Mouse (Mus musculus): ENCODE results near the gene Syt2.

The Syt2 gene

DNA sequence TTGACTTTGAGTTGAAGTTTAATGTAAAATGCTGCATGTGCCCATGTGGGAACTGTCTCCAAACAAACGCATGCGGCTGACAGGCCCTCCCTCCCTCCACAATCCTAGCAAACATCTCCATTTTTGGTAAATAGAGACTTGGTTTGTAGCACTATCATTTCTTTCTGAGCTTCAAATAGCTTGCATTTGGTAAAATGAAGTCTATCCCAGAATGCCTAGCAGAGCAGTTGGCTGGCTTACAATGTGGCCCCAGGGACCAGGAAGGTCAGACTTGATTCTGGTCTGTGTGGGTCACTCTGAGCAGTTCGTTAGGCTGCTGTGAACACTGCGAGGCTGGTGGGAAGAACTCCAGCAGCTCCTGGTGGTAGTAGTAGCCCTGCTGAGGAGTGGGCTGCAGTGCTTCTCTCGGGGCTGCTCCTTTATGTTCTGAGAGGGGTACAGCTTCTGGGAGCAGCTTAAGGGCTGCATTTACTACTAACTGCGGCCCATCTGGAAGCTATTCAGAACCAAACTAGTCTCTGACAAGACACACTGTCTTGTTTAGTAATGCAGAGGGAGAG, 128.3 kb downstream of the Syt2 start:
- peak; percentile 40 for DNase-seq (ENCODE audit: low spot score)

DNA sequence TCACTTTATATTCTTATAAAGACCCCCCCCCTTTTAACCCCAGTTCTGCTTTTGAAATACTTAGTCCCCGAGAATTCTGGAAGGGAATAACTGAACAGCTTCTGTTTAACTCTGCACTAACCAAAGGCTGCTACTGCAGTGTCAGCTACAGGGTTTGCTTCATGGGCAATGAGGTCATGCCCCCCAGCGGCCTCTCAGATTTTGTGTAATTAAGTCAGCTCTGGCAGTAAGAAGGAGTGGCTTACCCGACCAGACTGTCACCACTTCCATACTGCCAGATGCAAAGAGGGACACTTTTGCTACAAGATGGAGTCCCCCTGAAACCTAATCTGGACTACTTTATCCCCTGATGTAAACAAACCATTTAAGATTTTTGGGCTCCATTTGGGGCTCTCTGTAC, 129.2 kb downstream of the Syt2 start:
- DNase-seq (ENCODE audit: low spot score), result peak; percentile 59

DNA sequence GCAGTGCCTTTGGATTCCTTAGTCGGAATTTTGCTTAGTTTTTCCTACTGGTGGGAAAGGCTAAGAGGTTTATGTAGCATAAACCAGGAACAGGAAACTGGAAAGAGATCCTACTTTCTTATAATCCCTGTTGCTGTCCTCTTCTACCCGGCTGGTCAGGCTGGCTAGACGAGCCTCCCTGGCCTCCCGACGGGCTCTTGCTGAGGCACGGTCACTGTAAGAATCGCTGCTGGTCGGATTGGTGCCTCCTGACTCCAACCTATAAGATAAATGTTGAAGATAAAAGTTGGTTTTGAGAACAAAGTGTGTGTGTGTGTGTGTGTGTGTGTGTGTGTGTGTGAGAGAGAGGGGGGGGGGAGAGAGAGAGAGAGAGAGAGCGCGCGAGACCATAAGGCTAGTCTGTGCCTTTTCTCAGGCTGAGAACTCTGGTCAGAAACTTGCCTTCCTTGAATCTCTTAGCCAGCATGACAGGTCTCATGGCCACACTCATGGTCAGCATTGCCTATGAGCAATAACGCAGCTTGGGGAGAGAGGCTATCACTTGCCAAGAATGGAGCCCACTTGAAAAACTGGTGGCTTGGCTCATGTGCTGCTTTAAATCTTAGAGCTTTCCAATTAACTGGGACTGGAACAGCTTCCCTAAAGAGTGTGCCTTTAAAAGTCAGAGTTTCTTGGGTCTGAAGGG, 130.9 kb downstream of the Syt2 start:
- no peak for DNase-seq (ENCODE audit: low spot score)

DNA sequence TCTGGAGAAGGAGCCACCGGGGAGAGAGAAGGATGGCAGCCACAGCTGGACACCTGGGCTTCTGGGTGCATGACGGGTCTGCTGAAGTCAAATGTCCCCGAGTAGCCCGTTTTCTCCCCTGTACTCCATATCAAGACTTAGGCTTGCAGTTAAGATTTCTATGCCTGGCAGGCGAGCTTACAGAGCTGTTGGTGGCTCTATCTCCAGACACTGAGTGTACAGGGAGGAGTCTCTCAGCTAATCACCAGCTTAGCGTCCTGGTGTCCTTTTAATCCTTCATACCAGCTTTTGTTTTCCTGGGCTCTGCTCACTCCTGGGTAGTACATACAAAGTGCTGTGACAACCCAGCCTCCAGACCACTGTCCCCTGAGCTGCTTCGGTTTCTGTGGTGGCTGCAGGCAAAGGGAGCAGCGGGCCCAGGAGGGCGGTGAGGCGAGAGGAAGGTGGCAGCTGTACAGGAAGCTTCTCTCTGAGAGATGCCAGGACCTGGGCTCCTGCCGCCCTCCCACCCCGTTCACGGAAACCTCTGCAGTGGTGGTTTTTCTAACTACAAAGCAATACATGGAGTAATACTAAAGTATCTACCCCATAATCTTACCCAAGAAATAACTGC, 131.6 kb downstream of the Syt2 start:
- DNase-seq (ENCODE audit: low spot score), result no peak

DNA sequence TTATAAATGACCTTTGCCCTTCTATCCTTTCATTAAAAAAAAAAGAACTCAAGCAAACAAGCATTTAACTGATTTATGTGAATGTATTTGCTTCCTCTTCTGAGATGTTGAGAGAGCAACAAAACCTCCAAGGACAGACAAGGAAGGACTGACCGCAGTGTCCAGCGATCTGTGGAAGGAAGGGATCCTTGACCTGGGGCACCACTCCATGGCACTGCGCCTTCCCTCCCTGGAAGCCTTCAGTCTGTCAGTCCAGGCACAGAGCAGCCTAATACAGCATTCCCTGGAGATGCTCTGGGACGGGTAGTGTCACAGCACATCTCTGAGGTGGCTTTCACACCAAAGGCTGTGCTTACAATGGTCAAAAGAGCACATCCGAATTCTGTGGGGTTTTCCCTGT, 136.3 kb downstream of the Syt2 start:
- no peak for DNase-seq (ENCODE audit: low spot score)

DNA sequence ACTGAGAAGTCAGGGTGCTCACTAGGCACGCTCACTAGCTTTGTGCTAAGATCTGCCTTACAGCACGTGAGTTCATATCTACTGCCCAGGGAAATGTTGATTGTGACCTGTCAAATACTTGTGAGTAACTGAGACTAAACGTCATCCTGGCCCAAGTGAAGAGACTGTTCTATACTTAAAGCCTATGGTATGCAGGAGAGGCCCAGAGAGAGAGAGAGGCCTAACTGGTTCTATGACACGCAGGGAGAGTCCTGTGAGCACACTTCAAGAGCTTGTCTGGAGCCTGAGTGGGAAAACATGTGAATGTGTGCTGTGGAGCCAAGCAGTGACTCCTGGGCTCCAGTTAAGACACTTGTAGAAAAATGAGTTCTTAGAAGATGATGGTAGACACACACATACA, 137.5 kb downstream of the Syt2 start:
- no peak for DNase-seq (ENCODE audit: low spot score)

DNA sequence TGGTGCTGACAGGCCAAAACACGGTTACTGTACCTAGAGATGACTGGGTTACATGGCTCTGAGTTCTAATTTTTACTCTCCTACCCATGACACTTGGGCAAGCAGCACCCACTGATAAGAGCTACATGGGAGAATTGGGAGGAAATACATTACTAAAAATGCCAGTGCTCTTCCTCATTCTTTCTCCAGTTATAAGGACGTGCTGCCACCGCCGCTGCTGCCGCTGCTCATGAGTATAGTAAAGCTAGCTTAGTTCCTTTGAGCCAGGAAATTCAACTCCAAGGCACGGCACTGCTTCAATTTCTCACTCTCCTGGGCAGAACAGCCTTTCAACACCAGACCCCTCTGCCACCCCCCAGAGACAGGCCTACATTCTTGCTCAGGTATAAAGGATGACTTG, 138.0 kb downstream of the Syt2 start:
- DNase-seq (ENCODE audit: low spot score), result no peak

DNA sequence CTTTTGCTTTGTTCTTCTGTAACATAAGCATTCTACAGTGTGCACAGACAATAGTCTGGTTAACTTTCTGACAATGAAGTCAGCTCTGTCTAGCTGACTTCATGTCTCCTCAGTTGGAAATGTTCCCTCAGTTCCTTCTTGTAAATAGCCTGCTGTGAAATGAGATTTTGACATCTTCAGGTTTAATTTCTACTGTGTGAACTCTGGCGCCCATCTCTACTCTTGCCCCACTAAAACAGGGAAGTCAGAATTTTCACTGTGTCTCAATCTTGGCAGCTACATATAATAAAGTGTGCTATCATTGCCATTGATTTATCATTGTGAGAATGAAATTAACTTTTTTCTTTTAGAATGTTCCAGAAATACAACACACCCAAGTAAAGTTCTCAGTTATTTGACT, 138.4 kb downstream of the Syt2 start:
- no peak for DNase-seq (ENCODE audit: low spot score)

DNA sequence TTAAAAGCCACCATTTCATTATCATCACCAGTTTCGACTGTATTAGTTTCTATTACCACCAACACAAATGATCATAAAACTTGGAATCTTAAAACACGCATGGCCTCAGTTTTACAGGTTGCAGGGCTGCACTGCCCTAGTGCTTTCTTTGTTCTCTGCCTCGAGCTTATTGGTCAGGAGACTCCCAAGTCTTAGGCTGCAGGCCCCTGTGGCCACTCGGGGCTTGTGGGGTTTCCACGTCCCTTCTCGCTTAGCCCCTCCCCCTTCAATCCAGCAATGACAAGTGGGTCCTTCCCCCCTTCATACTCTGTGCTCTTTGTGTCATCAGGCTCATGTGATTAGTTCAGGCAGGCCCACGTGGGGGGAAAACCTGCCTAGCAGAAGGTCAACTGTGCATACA, 141.6 kb downstream of the Syt2 start:
- no peak for DNase-seq (ENCODE audit: low spot score)

DNA sequence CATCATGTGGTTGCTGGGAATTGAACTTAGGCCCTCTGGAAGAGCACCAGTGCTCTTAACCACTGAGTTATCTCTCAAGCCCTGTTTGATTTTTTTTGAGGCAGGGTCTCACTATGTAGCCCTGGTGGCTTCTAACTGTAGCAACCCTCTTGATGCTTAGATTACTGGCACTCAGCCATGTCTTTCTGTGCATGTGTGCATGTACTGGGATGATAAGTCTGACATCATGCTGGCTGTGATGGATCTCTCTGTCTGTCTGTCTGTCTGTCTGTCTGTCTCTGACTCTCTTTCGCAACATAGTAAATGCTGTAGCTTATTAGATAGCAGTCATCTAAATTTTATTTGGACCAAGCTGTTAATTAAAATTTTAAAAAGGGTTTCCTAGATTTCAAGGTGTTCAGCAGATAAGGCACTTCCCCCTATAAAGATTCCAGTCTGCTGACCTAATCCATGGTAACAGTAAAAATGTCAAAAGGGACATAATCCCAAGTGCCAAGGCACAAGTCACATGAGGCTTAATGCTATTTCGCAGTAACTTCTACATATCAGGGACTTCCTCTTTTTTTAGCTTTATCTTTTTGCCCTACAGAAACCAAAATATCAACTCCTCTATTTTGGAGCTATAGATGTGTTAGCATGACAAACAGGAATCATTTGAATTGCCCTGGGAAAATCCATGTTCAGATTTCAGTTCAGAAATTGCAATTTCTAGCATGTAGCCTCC, 144.4 kb downstream of the Syt2 start:
- no peak for DNase-seq (ENCODE audit: low spot score)

DNA sequence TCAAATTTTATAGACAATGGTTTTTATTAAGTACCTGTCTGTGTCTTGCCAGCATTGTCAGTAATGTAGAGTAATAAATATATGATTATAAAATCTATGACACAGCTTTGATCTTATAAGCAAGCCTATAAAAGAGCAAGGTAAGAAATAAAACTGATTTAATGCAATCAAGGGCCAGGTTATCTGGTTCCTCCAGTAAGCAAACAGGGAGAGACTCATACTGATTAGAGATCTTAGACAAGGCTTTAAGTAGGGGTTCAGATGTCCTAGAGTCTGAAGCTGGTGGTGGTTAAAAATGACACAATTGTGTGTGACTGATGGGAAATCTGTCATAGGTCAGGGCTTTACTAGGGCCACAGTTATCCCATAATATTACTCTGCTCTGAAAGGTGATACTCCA, 145.0 kb downstream of the Syt2 start:
- no peak for DNase-seq (ENCODE audit: low spot score)

DNA sequence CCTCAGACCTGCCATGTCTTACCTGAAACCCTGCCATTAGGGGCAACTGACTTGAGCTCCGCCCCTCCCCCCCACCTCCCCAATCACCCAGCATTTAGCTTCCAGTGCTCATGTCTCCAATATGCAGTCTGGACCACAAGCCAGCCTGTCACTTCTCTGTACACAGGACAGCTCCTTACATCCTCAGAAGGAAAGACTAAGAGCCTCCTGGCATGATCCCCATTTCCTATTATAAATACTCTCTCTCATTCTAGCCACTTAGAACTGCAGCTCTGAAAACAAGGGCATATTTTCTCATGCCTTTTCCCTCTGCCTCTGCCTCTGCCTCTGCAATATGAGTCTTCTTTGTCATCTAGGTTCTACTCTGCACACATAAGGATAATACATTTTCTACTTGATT, 149.6 kb downstream of the Syt2 start:
- no peak for DNase-seq (ENCODE audit: low spot score)

DNA sequence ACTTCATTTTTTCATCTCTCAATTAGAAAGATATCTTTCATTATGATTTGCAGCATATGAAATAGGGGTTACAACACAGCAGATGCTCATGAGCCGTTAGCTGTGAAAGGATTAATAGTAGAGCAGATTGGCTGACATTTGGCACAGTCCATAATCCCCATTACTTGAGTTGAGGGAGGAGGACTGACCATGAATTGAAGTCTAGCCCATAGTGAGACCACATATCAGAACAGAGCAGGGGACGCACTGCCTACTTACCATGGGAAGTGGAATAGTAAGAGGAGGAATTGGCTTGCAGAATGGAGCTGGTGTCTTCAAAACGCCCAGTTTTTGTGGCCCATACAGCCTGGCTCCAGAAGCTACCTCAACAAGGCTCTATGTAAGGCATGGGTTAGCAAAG, 150.1 kb downstream of the Syt2 start:
- DNase-seq (ENCODE audit: low spot score), result no peak

DNA sequence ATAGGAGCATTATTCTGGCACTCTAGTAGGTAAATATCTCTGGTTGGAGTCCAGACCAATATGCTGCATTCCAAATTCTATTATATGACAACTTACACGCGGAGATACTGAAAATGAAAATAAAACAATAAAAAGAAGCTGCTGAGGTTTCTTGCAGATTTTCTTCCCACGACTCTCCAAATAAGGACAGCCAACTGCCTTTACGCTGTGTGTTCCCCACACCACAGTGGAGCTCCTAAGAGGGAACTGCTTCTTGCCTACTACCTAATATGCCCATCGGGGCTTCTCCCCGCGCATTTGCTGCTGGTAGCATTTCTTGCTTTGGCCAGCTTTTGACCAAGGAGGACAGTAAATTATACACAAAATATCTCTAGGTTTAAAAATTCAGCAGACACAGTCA, 155.3 kb downstream of the Syt2 start:
- DNase-seq (ENCODE audit: low spot score), result no peak

DNA sequence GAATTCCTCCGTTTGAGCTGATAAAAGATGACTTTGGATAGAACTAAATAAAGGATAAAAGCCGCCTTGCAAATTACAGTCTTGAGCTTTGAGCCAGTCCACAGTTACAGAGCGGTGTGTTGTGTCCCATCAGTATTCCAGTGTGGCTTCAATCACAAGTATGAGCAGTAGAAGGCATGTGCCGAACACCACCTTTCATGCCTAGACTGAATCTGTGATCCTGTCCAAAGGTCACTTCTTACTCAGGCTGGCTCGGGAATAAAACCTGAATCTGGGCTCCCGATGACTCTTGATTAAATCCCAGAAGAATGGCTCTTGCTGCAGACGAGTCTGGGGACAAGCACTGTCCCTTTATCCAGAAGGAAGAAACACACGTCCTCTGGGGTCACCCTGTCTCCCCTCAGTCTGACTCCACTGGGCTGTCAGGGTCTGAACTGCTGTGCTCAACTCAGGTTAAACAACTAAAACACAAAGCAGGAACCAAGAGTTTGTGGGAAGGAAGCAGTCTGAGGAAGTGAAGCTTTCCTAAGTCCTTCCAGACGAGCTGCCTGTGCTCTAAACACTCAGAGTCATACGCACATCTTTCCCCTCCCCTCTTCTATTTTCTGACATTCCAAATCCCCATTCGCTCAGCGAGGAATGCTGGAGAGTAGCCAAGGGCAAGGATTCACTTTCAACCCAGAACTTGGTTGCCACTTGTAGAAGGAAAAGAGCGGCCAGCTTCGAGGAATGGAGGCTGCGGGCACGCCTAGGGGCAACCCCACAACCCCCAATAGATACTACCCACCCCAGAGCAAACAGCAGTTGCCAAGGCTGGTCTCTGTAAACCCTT, 157.0 kb downstream of the Syt2 start:
- no peak for DNase-seq (ENCODE audit: low spot score)

DNA sequence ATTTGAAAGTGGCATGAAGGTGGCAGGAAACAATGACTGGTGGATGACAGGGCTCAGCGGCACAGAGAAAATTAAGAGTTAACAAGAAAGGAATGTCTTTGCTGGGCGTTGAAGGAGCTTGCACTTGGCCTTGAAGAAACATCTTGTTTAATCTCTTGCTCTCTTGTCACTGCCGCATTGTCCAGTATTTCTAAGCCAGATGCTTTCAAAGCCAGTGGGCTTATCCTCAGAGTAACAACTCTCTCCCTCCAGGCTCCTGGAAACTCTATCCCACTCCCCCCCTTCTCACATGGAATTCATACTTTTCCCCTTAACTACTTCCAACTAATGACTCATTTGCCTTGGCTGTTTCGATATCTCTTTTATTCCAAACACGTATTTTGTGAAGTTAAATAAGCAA, 157.9 kb downstream of the Syt2 start:
- DNase-seq (ENCODE audit: low spot score), result no peak

DNA sequence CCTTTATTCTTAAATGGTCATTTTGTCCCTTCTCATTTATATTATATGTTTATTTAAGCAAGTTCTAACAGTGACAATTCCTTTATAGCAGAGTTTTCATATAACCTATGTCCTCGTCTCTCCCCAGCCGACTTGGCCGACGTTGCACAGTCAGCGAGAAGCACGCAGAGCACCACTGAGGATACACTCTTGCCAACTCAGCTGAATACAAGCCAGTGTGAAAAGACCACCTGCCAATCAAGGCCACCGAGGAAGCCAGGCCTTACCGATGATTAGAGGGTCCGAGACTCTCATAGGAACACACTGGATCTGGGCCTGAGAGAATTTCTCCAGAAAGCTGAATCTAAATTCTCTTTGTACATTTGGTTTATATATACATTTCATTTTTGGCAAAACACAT, 159.0 kb downstream of the Syt2 start:
- DNase-seq (ENCODE audit: low spot score), result no peak
